Mouse (Mus musculus) small intestine, adult 2 months (tissue): ENCODE measurements at regions not wholly inside any gene's neighbourhood (a gene's known extent, or its start where the extent isn't known, plus 50 kb on each side); places are given as distances from the start of the nearest gene placed in this dataset.

ENCODE experiments used
- CTCF ChIP-seq: fragments of 200-500 bp; IDR thresholded peaks from 2 replicates; pipeline ENCODE4 v1.5.1; 2012; ENCODE audit warnings: low read depth, mild to moderate bottlenecking, control low read depth, inconsistent platforms, low read length, moderate library complexity, mixed read lengths; ENCODE audit not compliant: insufficient replicate concordance, insufficient read length; ENCODE audit errors: extremely low read depth
- POLR2A ChIP-seq: fragments of 200-500 bp; IDR thresholded peaks from 2 replicates; pipeline ENCODE4 v1.6.1; 2012; ENCODE audit warnings: low read depth, mild to moderate bottlenecking, control low read depth, inconsistent platforms, low read length, moderate library complexity

DNA sequence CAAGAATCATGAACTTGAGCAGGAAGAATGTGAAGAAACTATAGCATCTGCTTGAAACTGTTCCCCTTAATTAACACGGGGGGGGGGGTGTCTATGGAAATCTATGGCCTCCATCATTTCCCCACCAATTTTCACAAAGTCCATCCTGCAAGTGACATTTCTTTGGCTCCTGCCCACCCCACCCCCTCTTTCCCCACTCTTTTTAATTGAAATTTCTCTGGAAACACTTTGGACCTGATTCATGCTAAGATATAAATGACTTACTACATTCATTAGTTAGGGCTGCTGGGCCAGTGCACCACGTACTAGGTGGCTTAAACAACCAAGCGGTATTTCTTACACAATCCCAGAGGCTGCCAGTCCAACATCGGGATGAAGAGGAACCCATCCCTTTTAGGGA lies 169.4 kb downstream of the Sox9 start:
- TF ChIP-seq POLR2A = no peak
- no peak for TF ChIP-seq CTCF
